In genomic region chr11:69134622-69134968, GRCm38 (mm10) we compare ENCODE assay signal across 9 mouse cellular contexts. TPM values are rescaled to one million over a fixed set of nuclear protein-coding genes. Genes with fewer than 3 reads are reported as not detected.
A peak's percentile ranks its signal among the peaks of the same experiment; 100 is the strongest.
DNase-seq lines count a peak whose midpoint lies in the region; ATAC-seq and TF ChIP-seq lines count a peak whose summit lies in the region.
"Had no signal": no experiment of that assay in that cellular context is flagged by ENCODE, and none has a peak within 500 bp of the region (broad histone marks: within the 10 kb centered on the region; RNA-seq: fewer than 3 reads in every experiment).

No protein-coding gene starts in this region.

- peak overlapping the region; percentile 92 for H3K4me2 ChIP-seq in kidney, embryonic 15.5 days
- H3K4me2 ChIP-seq in embryonic facial prominence, embryonic 14.5 days (ENCODE audit: low read depth, low read length), result peak overlapping the region; percentile 70
- peak overlapping the region; percentile 65 for H3K4me2 ChIP-seq in hindbrain, postnatal 0 days (ENCODE audit: low read depth, low read length)
- H3K4me2 ChIP-seq in midbrain, embryonic 16.5 days (ENCODE audit: low read length), result peak overlapping the region; percentile 77

- 20% methylated on average over 8 of the region's 8 CpGs for WGBS in kidney, embryonic 15.5 days
- 20% methylated on average over 8 of the region's 8 CpGs for WGBS in embryonic facial prominence, embryonic 14.5 days
- 32% methylated on average over 8 of the region's 8 CpGs for WGBS in hindbrain, postnatal 0 days
- WGBS in midbrain, embryonic 16.5 days, result 27% methylated on average over 8 of the region's 8 CpGs

- no peak for ATAC-seq in kidney, embryonic 15.5 days (replicated peaks; ENCODE audit: low FRiP score)
- ATAC-seq in embryonic facial prominence, embryonic 14.5 days (ENCODE audit: low read depth), result 0 out of 2 replicates have a peak, but pooled peaks have one; percentile 1
- ATAC-seq in hindbrain, postnatal 0 days, result no peak
- 0 out of 2 replicates have a peak, but pooled peaks have one; percentile 19 for ATAC-seq in midbrain, embryonic 16.5 days
- ATAC-seq: Patski had no signal

- no peak overlapping the region for H3K27ac ChIP-seq in kidney, embryonic 15.5 days
- H3K27ac ChIP-seq in embryonic facial prominence, embryonic 14.5 days (replicated peaks; ENCODE audit: low read depth, low read length), result no peak overlapping the region
- peak overlapping the region; percentile 51; the same call in 1 of the 2 replicates for H3K27ac ChIP-seq in hindbrain, postnatal 0 days
- H3K27ac ChIP-seq in midbrain, embryonic 16.5 days (ENCODE audit: low read length), result no peak overlapping the region

- no peak for DNase-seq in kidney, postnatal 14 days
- DNase-seq in embryonic facial prominence, embryonic 14.5 days (ENCODE audit: low spot score), result no peak
- DNase-seq in hindbrain, postnatal 0 days (ENCODE audit: low spot score), result no peak
- no peak for DNase-seq in yolk sac, embryonic 10.5 days (ENCODE audit: low spot score)
- DNase-seq in urinary bladder, postnatal 4 days (ENCODE audit: low spot score in 2 of 2), result no peak
- no peak for DNase-seq in kidney, postnatal 10 days

- TF ChIP-seq CTCF in hindbrain, postnatal 0 days (IDR thresholded peaks at IDR 0.05; ENCODE audit: low read depth), result no peak

- peaks cover 14% of the 10 kb centered on the region for H3K4me1 ChIP-seq in kidney, embryonic 15.5 days
- H3K4me1 ChIP-seq in embryonic facial prominence, embryonic 14.5 days (ENCODE audit: control insufficient read depth, insufficient read depth, low read length), result no peaks in the 10 kb centered on the region; the same call in 1 of the 2 replicates
- H3K4me1 ChIP-seq in hindbrain, postnatal 0 days (ENCODE audit: insufficient read depth, low read length), result no peaks in the 10 kb centered on the region; the same call in none of the 2 replicates
- H3K4me1 ChIP-seq in midbrain, embryonic 16.5 days (ENCODE audit: control insufficient read depth, insufficient read depth, low read length), result peaks cover 5% of the 10 kb centered on the region; the same call in 1 of the 2 replicates

- H3K9ac ChIP-seq in kidney, embryonic 15.5 days, result peak overlapping the region; percentile 46
- H3K9ac ChIP-seq in embryonic facial prominence, embryonic 14.5 days (ENCODE audit: low read depth, low read length), result peak overlapping the region; percentile 60
- peak overlapping the region; percentile 47; the same call in 1 of the 2 replicates for H3K9ac ChIP-seq in hindbrain, postnatal 0 days (replicated peaks; ENCODE audit: low read length)
- peak overlapping the region; percentile 68 for H3K9ac ChIP-seq in midbrain, embryonic 16.5 days (ENCODE audit: low read depth, low read length)

- H3K4me3 ChIP-seq in kidney, embryonic 15.5 days (replicated peaks), result peak overlapping the region; percentile 53
- peak overlapping the region; percentile 47 for H3K4me3 ChIP-seq in embryonic facial prominence, embryonic 14.5 days (ENCODE audit: low read depth, low read length)
- H3K4me3 ChIP-seq in hindbrain, postnatal 0 days (ENCODE audit: low read length), result peak overlapping the region; percentile 41
- H3K4me3 ChIP-seq in midbrain, embryonic 16.5 days (ENCODE audit: low read depth, low read length), result peak overlapping the region; percentile 45

- H3K9me3 ChIP-seq in kidney, embryonic 15.5 days (replicated peaks), result no peaks in the 10 kb centered on the region
- no peaks in the 10 kb centered on the region for H3K9me3 ChIP-seq in embryonic facial prominence, embryonic 14.5 days (ENCODE audit: control insufficient read depth, low read length)
- no peaks in the 10 kb centered on the region for H3K9me3 ChIP-seq in hindbrain, postnatal 0 days (ENCODE audit: low read length)
- no peaks in the 10 kb centered on the region for H3K9me3 ChIP-seq in midbrain, embryonic 16.5 days (replicated peaks; ENCODE audit: control insufficient read depth, low read length, poor library complexity, severe bottlenecking)

- H3K36me3 ChIP-seq in kidney, embryonic 15.5 days, result no peaks in the 10 kb centered on the region
- H3K36me3 ChIP-seq in embryonic facial prominence, embryonic 14.5 days (ENCODE audit: control insufficient read depth, insufficient read depth, low read length), result no peaks in the 10 kb centered on the region
- no peaks in the 10 kb centered on the region for H3K36me3 ChIP-seq in hindbrain, postnatal 0 days (ENCODE audit: insufficient read depth, low read length)
- no peaks in the 10 kb centered on the region for H3K36me3 ChIP-seq in midbrain, embryonic 16.5 days (ENCODE audit: control insufficient read depth, insufficient read depth, low read length)

- H3K27me3 ChIP-seq in kidney, embryonic 15.5 days, result no peaks in the 10 kb centered on the region
- no peaks in the 10 kb centered on the region for H3K27me3 ChIP-seq in embryonic facial prominence, embryonic 14.5 days (replicated peaks; ENCODE audit: control insufficient read depth, insufficient read depth, low read length)
- H3K27me3 ChIP-seq in hindbrain, postnatal 0 days (ENCODE audit: insufficient read depth, low read length), result no peaks in the 10 kb centered on the region
- no peaks in the 10 kb centered on the region; the same call in 1 of the 2 replicates for H3K27me3 ChIP-seq in midbrain, embryonic 16.5 days (ENCODE audit: control insufficient read depth, insufficient read depth, low read depth, low read length)
- H3K27me3 ChIP-seq: Patski had no signal

RNA-seq across cellular contexts. Expression of gene Aloxe3, which starts 8.9 kb away (rescaled TPM):
- polyA plus RNA-seq in kidney, embryonic 15.5 days (2015; fragmentation: Nextera tagmentation; extraction: Ambion mirVana), result 0.60 and 1.3 TPM in 2 replicates
- polyA plus RNA-seq in embryonic facial prominence, embryonic 14.5 days (2014; fragmentation: Nextera tagmentation; extraction: Ambion mirVana), result 0.39 and 1.9 TPM in 2 replicates
- 12.5 and 14.2 TPM in 2 replicates for total RNA-seq in hindbrain, postnatal 0 days (2014; rRNA removed)
- polyA plus RNA-seq in hindbrain, postnatal 0 days (2015; fragmentation: Nextera tagmentation; extraction: Ambion mirVana), result 13.0 and 13.5 TPM in 2 replicates
- polyA plus RNA-seq in midbrain, embryonic 16.5 days (2015; fragmentation: Nextera tagmentation; extraction: Ambion mirVana), result 9.0 and 11.5 TPM in 2 replicates

RNA-seq across cellular contexts. Expression of gene 9130213A22Rik, which starts 12.2 kb away (rescaled TPM):
- polyA plus RNA-seq in kidney, embryonic 15.5 days (2015; fragmentation: Nextera tagmentation; extraction: Ambion mirVana), result 0.27 and 0.51 TPM in 2 replicates
- 0.14 and 0.63 TPM in 2 replicates for polyA plus RNA-seq in embryonic facial prominence, embryonic 14.5 days (2014; fragmentation: Nextera tagmentation; extraction: Ambion mirVana)
- total RNA-seq in hindbrain, postnatal 0 days (2014; rRNA removed), result 1.2 and 1.4 TPM in 2 replicates
- polyA plus RNA-seq in hindbrain, postnatal 0 days (2015; fragmentation: Nextera tagmentation; extraction: Ambion mirVana), result 1.0 and 1.2 TPM in 2 replicates
- polyA plus RNA-seq in midbrain, embryonic 16.5 days (2015; fragmentation: Nextera tagmentation; extraction: Ambion mirVana), result 0.49 and 0.65 TPM in 2 replicates

RNA-seq across cellular contexts. Expression of gene Hes7, which starts 14.4 kb away (rescaled TPM):
- 0.42 and 0.46 TPM in 2 replicates for polyA plus RNA-seq in kidney, embryonic 15.5 days (2015; fragmentation: Nextera tagmentation; extraction: Ambion mirVana)
- polyA plus RNA-seq in embryonic facial prominence, embryonic 14.5 days (2014; fragmentation: Nextera tagmentation; extraction: Ambion mirVana), result 0.21 and 0.45 TPM in 2 replicates
- total RNA-seq in hindbrain, postnatal 0 days (2014; rRNA removed), result 1.4 and 2.5 TPM in 2 replicates
- polyA plus RNA-seq in hindbrain, postnatal 0 days (2015; fragmentation: Nextera tagmentation; extraction: Ambion mirVana), result 1.3 and 1.9 TPM in 2 replicates
- 0.75 and 1.1 TPM in 2 replicates for polyA plus RNA-seq in midbrain, embryonic 16.5 days (2015; fragmentation: Nextera tagmentation; extraction: Ambion mirVana)

RNA-seq across cellular contexts. Expression of gene Alox12b, which starts 22.2 kb away (rescaled TPM):
- polyA plus RNA-seq in kidney, embryonic 15.5 days (2015; fragmentation: Nextera tagmentation; extraction: Ambion mirVana), result 0.08 and 0.42 TPM in 2 replicates
- 0.62 and 4.8 TPM in 2 replicates for polyA plus RNA-seq in embryonic facial prominence, embryonic 14.5 days (2014; fragmentation: Nextera tagmentation; extraction: Ambion mirVana)
- total RNA-seq in hindbrain, postnatal 0 days (2014; rRNA removed), result 1.7 and 2.0 TPM in 2 replicates
- polyA plus RNA-seq in hindbrain, postnatal 0 days (2015; fragmentation: Nextera tagmentation; extraction: Ambion mirVana), result 1.1 and 1.2 TPM in 2 replicates
- polyA plus RNA-seq in midbrain, embryonic 16.5 days (2015; fragmentation: Nextera tagmentation; extraction: Ambion mirVana), result 0.50 and 0.53 TPM in 2 replicates
- polyA plus RNA-seq: Patski had no signal

RNA-seq across cellular contexts. Expression of gene Per1, which starts 39.6 kb away (rescaled TPM):
- polyA plus RNA-seq in kidney, embryonic 15.5 days (2015; fragmentation: Nextera tagmentation; extraction: Ambion mirVana), result 12.1 and 13.7 TPM in 2 replicates
- 21.5 and 28.2 TPM in 2 replicates for polyA plus RNA-seq in embryonic facial prominence, embryonic 14.5 days (2014; fragmentation: Nextera tagmentation; extraction: Ambion mirVana)
- 24.4 and 27.1 TPM in 2 replicates for total RNA-seq in hindbrain, postnatal 0 days (2014; rRNA removed)
- polyA plus RNA-seq in hindbrain, postnatal 0 days (2015; fragmentation: Nextera tagmentation; extraction: Ambion mirVana), result 11.9 and 15.9 TPM in 2 replicates
- 12.4 TPM in 2 replicates for polyA plus RNA-seq in midbrain, embryonic 16.5 days (2015; fragmentation: Nextera tagmentation; extraction: Ambion mirVana)

Comparison
In these comparisons a context has a peak if more than half of its experiments do, and no peak if none do; other contexts are left out.
1. ATAC-seq: peak in embryonic facial prominence, embryonic 14.5 days (single experiment) and midbrain, embryonic 16.5 days (single experiment); none in kidney, embryonic 15.5 days (single experiment) and hindbrain, postnatal 0 days (single experiment).
2. Peak in every context shown above with its lines, with median percentiles within 50 percentile points of each other: H3K4me2 ChIP-seq, H3K4me3 ChIP-seq and H3K9ac ChIP-seq.